Mouse (Mus musculus) megakaryocyte, adult 5-6 weeks (primary cell): ENCODE data around the gene Mgat5. TPM values are rescaled to one million over a fixed set of nuclear protein-coding genes. Genes with fewer than 3 reads are reported as not detected.
A peak's percentile ranks its signal among the peaks of the same experiment; 100 is the strongest.

Experiments used
- ATAC-seq: 2 replicates; pipeline ENCODE4 v1.8.0; 2016; ENCODE audit warnings: mild to moderate bottlenecking, inconsistent platforms; ENCODE audit not compliant: poor library complexity, severe bottlenecking
- total RNA-seq, 2 experiments: library from RNA; stranded (forward) in 1 of 2; stranded (reverse) in 1 of 2; fragments of 153-499, 151-499 nt in 1 of 2; fragments of 221-1000, 200-1000 nt in 1 of 2; gene quantifications; 2 replicates each; pipeline versions ENCODE4 v1.2.3 to v1.2.4; 2015 to 2017

Gene Mgat5
- 15.9 and 17.2 TPM in 2 replicates for total RNA-seq (2015)
- total RNA-seq (2017) = 14.4 and 19.0 TPM in 2 replicates

DNA sequence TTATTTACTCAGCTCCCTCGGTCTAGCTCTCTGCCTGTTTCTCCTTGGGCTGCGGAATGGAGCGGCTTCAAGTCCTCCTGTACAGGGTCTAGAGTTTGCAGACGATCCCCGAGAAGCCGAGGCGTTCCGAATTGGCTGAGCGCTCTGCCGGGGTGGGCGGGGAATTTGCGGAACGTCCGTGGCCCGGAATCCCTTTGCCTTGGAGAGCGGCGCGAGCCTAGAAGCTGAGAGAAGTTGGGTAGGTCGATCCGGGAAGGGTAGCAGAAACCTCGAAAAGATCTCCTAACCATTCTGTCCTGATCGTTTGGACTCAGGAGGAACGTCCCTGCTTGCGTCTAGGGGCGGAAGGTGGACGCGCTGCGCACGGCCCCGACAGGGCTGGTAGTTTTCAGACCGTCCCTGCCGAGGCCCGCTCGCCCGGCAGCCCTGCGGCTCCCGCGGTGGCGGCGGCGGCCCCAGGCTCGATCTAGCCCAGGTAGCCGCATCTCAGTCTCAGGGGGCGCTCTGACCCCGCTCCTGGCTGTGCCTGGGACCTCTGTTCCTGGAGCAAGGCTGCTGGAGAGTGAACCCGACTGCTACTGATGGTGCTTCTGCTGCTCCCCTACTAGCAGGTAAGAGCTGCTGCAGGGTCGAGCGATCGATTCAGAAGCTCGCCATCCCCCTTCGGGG, at the start of gene Mgat5:
Gene Mgat5, plus strand, starts transcription at position 199 of the 669 bp plus-strand sequence.
- ATAC-seq = peak; percentile 70

DNA sequence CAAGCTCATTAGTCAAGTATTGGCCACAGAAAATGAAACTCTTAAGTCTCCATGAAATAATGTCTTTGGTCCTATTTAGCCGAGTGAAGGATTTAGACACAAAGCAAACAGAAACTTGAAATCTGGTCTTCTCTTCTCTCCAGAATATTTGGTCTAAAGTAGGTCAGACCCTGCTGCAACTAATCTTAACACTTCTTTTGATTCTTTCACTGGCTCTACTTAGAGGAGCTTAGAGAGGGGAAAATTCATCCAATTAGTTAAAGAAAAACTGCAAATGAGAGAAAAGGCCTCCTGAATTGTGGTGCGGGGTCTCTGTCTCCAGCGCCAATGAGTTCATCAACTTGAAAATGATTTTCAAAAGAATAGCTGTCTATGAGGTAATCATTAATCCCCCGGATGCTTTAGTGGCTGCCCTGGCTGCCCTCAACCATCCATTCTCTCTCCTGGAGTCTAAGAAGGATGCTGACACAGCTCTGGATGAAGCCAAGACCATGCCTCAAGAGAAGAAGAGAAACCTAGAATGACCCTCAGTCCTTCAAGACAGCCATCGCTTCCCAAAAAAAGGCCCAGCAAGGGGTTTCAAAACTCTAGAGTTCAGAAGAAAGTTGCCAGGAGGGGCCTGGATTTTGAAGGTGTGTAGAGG, 44.6 kb upstream of the Mgat5 start:
- ATAC-seq = no peak

DNA sequence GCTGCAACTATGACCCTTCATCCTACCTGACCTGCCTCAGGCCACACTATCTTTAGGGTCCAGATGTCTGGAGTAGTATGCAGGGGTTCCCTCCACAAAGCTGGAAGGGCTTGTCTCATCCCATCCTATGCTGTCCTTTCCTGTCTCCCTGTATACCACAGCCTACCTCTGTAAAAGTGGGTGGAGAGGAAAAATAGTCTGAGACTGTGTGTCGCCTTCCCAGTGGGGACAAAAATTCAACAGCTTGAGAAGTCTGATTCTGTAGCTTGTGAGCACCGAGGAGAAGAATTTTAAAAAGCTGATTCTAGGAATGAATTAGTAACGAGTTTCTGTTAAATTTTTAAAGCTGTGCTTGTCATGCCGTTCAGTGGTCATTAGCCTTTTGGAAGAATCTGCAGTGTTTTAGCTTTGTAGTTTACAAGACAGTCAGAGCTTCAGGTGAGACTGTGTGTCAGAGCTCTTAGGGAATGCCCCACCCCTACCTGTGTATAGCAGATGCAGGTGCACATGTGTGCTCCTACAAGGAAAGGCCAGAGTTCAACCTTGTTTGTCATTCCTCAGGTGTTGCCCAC, 40.1 kb upstream of the Mgat5 start:
- no peak for ATAC-seq

DNA sequence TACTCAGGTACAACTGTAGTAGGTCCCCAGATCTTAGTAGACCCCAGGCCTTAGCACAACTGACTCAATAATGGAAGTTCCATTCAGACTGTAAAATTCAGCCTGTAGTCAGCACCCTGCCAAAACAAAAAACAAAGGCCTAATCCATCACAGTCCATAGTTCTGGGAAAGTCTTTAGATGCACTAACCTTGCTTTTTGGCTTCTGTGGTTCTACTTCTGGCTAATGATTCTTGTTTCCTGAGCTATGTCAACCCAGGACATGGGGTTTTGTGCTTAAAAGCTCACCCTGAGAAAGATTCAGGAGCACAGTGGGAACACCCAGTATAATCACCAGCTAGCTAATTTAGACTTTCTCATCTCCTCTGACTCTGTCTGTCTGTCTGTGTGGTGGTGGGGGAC, 38.3 kb upstream of the Mgat5 start:
- no peak for ATAC-seq

DNA sequence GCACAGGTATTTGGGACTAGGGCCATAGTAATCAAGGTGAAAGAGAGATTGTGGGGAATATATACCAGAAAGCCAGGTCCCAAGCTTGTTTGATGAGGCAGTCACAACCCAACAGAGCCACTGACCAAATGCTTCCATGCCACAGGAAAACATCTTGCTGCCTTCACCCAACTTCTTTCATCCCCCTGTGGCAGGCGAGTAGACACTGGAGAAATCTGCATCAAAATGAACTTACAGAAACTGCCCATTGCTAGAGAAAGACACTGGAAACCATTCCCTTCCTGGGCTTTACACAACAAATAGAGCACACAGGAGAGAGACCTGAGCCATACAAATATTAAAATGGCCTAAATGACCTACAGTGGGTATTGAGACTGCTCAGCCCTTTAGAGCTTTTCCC, 37.2 kb upstream of the Mgat5 start:
- ATAC-seq = no peak

DNA sequence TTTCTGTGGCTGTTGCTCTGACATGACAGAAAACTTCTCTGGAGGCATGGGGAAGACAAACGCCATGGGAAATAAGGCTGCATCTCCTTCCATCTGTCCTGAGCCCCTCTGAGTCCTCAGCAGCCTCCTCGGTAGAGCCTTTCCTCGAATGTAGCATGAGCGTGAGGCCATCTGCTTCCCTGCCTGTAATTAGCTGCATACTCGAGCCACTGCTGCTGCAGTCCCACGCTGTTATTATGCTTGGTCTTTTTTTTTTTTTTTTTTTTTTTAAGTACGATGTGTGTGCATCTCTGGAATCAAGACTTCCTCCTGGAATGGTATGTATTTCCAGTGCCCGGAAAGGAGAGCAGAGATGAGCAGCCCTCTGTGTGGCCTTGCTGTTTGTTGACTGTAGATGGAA, 36.6 kb upstream of the Mgat5 start:
- ATAC-seq = no peak

DNA sequence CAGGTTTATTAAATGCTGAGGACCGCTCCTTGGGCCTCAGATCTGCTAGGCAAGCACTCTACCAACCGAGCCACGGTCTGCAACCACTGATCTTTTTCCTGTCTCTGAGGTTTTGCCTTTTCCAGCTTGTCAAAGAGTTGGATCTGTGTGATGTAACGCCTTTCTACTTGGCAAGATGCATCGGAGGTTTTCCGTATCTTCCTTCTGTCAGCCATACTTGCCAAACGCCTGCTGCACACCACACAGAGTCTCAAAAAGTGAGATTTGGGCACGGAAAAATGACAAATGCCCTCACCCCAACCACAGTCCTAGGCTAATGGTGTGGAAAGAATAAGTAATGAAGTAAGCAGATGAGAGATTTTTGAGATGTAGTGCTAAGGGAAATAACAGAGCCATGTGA, 35.3 kb upstream of the Mgat5 start:
- ATAC-seq = no peak

DNA sequence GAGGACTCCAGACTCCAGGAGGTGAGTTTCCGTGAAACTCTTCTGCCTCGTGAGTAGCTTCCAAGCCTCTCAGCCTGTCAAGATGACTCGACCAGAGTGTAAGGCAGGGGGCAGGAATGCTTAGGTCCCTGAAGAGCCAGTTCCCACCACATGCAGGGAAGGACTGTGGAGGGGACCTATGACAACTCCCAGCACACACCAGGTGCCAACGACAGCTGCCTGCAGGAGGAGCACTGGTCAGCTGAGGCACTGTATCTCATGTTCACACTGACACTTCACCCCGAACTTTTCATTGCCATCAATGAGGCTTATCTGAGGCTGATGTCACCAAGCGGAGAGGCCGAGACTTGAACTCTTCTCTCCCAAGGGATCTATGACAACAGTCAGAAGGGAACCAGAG, 33.5 kb upstream of the Mgat5 start:
- ATAC-seq = no peak

DNA sequence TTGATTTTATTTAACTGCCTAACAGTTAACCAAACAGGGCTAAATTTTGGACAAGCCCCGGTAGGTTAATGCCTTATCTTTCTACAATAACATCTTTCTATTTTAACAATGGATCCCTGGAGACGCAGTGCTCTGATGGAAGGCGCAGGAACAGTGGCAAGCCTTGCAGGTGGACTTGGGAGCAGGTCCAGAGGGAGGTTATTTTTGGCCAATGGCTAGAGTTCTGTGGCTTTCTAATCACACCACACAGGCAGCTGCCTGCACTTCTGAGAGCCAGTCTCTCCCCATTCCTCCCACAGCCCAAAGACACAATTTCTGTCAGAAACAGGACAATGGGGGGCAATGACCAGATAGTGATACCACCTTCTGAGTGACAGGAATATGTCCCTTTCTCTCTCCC, 31.4 kb upstream of the Mgat5 start:
- no peak for ATAC-seq

DNA sequence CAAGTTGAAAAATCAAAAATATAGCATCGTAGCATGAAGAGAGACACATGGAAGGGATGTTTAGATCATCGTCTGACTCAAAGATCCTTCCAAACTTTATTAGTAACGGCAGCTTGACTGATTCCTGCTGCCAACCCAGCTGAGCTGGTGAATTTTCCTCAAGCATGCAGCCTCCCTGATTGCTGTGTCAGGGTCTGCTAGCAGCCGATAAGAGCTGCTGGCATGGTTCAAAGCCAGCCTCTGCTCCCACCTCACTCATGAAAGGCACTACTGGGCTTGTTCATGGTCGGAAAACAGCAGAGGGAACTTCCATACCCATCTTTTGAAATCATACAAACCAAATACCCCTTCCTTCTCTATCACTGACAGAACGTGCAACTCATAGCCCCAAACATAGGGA, 12.4 kb upstream of the Mgat5 start:
- no peak for ATAC-seq

DNA sequence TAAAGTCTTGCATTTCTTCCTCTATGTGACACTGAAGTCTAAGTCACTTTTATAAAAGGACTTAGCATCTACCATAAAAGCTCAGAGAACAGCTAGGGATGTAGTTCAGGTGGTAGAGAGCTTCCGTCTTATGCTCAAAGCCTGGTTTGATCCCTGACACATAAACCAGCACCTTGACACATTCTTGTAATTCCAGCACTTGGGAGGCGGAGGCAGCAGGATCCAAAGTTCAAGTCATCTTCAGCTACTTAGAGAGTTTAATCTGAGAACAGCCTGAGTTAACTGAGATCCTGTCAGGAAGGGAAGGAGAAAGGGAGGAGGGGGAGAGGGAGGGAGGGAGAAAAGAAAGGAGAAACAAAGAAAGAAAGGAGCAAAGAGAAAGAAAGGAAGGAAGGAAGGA, 5.6 kb upstream of the Mgat5 start:
- no peak for ATAC-seq

DNA sequence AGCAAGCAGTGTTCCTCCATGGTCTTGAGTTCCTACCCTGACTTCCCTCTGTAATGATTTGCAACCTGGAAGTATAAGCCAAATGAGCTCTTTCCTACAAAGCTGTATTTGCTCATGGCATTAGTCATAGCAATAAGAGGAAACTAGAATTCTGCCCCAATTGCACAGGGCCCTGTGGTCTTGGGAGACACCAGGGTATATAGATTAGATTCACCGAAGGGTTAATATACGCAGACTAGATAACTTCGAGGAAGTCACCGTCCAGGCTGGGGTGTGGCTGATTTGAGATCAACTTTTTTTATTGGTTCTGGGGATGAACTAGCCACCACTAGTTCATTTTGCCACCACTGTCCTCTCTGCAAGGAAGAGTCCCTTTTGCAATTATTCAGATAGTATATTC, 2.5 kb upstream of the Mgat5 start:
- no peak for ATAC-seq

DNA sequence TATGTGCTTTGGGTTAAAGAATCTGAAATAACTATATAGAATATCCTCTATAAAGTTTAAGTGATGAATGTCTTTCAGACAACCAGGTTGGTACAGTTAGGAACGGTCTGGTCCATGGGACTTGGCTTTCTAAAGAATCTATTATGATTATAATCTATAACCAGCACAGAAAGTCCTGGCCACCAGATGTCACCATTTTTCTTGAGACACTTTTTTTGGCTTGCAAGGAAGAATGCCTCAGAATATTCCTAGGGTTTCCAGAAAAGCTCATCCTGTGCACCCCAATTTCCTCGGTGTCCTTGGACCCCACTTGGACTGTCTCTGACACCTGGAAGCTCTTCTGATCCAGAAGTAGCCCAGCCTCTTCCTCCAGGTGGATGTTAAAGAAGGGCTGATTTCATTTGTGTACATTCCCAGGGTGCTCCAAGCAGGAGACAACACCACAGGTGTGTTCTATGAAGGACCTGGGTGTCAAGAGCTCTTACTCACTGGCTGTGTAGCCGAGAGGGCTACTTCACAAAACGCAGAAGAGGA, 1.5 kb upstream of the Mgat5 start:
- ATAC-seq = no peak

DNA sequence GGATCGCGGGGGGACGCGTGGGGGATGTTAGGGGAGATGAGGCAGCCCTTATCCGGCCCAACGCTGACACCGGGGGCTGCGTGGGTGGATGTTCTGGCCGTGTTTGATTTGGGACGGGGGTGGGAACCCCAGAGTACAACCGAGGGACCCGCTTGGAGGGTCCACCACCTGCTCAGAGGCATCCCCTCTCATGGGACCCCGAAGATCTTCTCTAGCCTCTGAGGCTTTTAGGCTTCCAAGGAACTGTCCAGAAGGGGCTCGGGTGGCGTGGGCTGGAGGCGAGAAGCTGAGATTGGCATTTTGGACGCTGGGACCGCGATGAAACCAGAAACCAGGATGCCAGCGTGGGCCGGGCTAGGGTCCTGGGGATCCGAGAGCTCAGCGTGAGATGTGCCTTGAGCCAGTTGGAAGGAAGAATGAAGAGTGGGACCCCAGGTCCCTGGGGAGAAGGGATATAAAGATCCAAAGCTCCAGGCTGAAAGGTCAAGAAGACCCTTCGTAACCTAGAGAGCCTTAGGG, 745 bp downstream of the Mgat5 start:
- ATAC-seq = no peak

DNA sequence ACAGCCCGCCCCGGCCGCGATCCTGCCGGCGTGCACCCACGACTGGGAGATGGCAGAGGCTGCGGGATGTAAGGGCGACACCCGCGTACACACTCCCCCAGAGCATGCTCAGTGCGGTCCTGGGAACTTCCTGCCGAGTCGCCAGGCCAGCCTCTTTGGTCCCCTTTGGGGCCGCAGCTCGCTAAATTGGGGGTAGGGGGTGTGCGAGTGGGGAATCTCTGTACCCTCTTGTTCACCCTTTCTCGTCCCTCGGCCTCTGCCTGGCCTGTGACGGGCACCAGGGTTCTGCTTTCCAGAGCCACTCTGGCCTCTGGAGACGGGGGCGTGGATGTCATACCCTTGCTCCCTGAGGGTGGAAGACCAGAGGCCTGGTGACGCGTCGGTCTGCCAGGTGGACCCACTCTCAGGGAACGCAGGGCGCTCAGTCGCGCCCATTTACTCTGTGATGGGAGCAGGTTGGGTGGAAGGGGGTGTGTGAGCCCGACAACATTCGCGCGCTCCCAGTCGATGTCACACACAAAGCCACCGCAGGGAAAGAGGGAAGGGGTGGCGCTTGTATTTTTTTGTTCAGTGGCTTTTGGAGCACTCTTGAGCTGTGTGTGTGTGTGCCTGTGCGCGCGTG, 1.3 kb downstream of the Mgat5 start:
- ATAC-seq = peak; percentile 33

DNA sequence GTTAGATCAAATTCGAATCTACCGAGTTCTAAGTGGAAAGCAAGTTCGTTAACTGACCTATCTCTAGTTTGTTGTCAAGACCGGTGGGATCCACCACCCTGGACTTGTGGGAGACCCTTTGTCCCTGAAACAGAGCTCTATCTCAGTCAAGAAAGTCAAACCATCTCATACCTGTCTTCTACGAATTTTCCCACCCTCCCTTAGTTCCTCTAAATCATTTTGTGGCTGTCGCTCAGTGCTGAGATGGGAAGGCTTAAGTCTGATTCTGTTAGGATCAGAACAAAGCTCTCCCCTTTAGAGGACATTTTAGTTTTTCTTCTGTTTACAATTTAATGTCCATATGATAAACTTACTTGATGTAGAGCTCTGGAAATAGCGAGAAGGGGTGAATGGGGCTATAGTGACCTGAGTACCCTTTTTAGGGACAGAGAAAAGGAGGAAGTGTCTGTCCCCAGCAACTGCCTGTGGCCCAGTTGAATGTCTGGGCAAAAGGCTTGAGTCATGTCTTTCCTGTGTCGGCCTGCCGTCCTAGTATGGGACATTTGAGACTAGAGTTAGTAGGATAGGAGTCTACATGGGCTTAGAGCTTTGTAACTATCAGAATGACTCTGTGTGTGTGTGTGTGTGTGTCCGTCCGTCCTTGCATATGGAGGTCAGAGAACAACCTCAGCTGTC, 2.2 kb downstream of the Mgat5 start:
- peak; percentile 44 for ATAC-seq

DNA sequence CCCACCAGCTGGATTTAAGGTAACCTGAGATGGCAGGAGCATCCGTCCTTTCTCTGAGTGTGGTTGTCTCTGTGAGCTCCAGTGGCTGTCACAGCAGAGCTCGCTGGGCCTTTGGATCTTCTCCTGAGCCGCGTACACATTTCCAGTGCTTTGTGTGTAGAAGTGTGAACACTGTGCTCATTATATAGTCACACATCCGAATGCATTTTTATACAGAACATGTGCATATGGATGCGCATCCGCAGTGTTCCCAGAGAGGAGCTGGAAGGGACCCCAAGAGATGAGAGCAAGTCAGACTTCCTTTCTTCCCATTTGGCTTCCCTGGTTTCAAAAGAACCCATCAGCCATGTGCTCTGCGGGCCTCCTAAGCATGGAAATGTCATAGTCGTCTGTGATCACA, 3.4 kb downstream of the Mgat5 start:
- no peak for ATAC-seq

DNA sequence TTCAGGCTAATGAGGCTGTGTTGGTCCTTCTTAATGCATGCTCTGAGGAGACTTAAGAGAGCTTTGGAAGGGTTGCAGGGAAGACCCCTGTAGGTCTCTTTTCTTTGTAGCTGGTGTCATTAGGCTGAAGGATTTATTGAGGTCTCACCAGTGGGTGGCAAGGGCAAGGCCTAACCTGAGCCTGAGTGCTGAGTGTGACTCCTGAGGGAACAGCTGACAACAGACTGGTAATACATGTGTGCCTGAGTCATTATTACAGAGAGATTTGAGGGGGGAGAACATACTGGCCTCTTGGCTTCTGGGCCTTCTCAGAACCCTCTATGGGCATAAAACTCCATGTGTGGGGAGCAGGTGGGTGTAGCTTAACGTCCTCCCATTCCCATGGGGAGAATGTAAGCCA, 8.0 kb downstream of the Mgat5 start:
- no peak for ATAC-seq

DNA sequence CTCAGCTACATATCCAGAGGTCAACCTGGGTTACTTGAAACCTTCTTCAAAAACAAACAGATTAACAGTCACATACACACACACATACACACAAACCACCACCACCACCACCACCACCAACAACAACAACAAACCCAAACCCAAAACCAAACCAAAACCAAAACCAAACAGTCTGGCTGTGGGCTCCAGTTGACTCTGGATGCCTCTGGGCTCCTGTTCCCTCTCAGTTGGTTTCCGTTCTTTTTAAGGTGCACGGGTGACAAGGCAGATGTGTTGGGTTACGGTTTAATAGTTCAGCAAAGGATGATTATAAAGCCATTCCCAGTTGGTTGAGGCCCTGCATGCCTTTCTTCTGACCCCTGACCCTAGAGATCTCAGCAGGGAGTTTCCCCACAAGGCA, 8.6 kb downstream of the Mgat5 start:
- ATAC-seq = no peak

DNA sequence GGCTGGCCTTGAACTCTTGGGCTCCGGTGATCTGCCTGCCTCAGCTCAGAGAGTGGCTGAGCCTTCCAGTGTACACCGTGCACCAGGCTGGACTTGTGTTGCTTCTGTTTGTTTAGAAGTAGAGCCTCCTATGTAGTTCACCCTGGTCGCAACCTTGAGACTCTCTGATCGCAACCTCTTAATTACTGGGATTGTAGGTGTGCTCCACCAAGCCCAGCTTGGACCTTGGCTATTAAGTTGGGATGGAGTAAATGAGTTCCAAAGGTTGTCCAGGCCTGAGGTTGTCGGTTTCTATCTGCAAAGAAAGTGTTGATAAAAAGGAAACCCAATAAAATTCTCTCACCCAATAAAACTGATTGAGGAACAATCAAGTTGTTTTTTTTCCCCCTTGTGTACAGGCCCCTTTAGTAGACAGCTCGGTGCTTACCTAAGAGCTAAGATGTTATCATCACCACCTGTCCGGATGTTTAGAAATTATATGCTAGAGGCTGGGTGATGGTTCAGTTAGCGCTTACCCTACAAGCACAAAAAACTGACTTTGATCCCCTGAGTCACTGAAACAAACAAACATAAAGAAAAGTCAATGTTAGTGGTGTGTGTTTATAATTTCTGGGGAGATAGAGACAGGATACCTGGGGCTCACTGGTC, 9.9 kb downstream of the Mgat5 start:
- no peak for ATAC-seq

DNA sequence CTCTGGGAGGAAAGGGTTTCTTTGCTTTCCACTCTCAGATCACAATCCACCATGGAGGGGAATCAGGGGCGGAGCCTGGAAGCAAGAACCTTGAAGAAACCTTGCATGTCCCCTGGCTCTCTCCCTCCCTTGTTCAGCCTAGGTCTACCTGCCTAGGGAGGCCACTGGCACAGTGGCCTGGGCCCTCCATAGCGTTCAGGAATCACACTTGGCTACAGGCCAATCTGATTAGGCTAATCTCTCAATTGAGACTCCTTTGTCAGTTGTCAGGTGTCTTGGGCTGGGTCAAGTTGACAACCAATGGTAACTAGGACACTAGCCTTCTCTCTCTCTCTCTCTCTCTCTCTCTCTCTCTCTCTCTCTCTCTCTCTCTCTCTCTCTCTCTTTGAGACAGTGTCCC, 12.2 kb downstream of the Mgat5 start:
- ATAC-seq = no peak
